Mouse (Mus musculus) ES-E14 (cell line): ENCODE results near the gene Arcn1.

Experiments used
- CHD2 ChIP-seq: IDR thresholded peaks from 2 replicates; pipeline ENCODE4 v1.6.1; 2014; ENCODE audit warnings: mild to moderate bottlenecking, low read depth, low read length, inconsistent platforms
- HCFC1 ChIP-seq: IDR thresholded peaks from 2 replicates; pipeline ENCODE4 v1.6.1; 2012; ENCODE audit warnings: low read length, inconsistent platforms, borderline replicate concordance; ENCODE audit not compliant: insufficient read depth
- MAFK ChIP-seq: IDR thresholded peaks from 2 replicates; pipeline ENCODE4 v1.6.1; 2014; ENCODE audit warnings: mild to moderate bottlenecking, low read depth, low read length, inconsistent platforms; ENCODE audit not compliant: insufficient read depth
- ZNF384 ChIP-seq: IDR thresholded peaks from 2 replicates; pipeline ENCODE4 v1.6.1; 2012; ENCODE audit warnings: low read depth, low read length, inconsistent platforms

- TF ChIP-seq MAFK (no peak), ZNF384 (no peak), CHD2 (no peak), HCFC1 (no peak)
Measured at GRCm38 (mm10) chr9:44723008-44723407, 44.6 kb downstream of the Arcn1 start.
